Mouse (Mus musculus) forebrain, embryonic 16.5 days (tissue): ENCODE data around the gene Icam4. TPM values are rescaled to one million over a fixed set of nuclear protein-coding genes. Genes with fewer than 3 reads are reported as not detected.
"Not testable (repeated sequence)": the region's sequence is repeated elsewhere in the genome, so short reads cannot be mapped to it uniquely, and the experiment has no call there.

Experiments used
- ATAC-seq: fragments of 200-750 bp; cut with Nextera tagmentation; 2 replicates; pipeline ENCODE4 v1.8.0; 2017; ENCODE audit warnings: mild to moderate bottlenecking, moderate library complexity
- H3K27ac ChIP-seq: fragments of 300-500 bp; sonication (generic); 2 replicates; pipeline ENCODE4 v1.5.1; 2014; ENCODE audit warnings: low read length, control low read depth
- H3K27me3 ChIP-seq: fragments of 300-500 bp; sonication (generic); replicated peaks from 2 replicates; pipeline ENCODE4 v1.6.1; 2014; ENCODE audit warnings: low read length; ENCODE audit not compliant: control insufficient read depth, insufficient read depth
- H3K36me3 ChIP-seq: fragments of 300-500 bp; sonication (generic); 2 replicates; pipeline ENCODE4 v1.6.1; 2014; ENCODE audit not compliant: control insufficient read depth, insufficient read depth
- H3K4me1 ChIP-seq: fragments of 300-500 bp; sonication (generic); replicated peaks from 2 replicates; pipeline ENCODE4 v1.6.1; 2014; ENCODE audit warnings: low read length; ENCODE audit not compliant: control insufficient read depth, insufficient read depth
- H3K4me2 ChIP-seq: fragments of 300-500 bp; sonication (generic); 2 replicates; pipeline ENCODE4 v1.6.1; 2014; ENCODE audit warnings: mild to moderate bottlenecking, low read length, control low read depth
- H3K4me3 ChIP-seq: fragments of 300-500 bp; sonication (generic); replicated peaks from 2 replicates; pipeline ENCODE4 v1.5.1; 2014; ENCODE audit warnings: mild to moderate bottlenecking, low read length, control low read depth
- H3K9ac ChIP-seq: fragments of 300-500 bp; sonication (generic); replicated peaks from 2 replicates; pipeline ENCODE4 v1.6.1; 2014; ENCODE audit warnings: low read depth, low read length, control low read depth
- H3K9me3 ChIP-seq: fragments of 300-500 bp; sonication (generic); 2 replicates; pipeline ENCODE4 v1.6.1; 2016; ENCODE audit warnings: low read length; ENCODE audit not compliant: control insufficient read depth
- WGBS: fragments of 180-500 bp; shearing (Covaris S2); extraction: QIAGEN DNeasy Blood & Tissue Kit; methylation state at CpG from one replicate; pipeline ENCODE4 v1.1.7; 2014; 5-methylcytosine and 5-hydroxymethylcytosine counted together
- polyA plus RNA-seq: library from polyadenylated mRNA; unstranded; fragments of >200 nt; fragmentation: Nextera tagmentation; extraction: Ambion mirVana; gene quantifications from 2 replicates; pipeline ENCODE4 v1.2.1, GENCODE M21; 2015

The Icam4 gene
- polyA plus RNA-seq, 1 experiment from 2014 or later, result not detected

DNA sequence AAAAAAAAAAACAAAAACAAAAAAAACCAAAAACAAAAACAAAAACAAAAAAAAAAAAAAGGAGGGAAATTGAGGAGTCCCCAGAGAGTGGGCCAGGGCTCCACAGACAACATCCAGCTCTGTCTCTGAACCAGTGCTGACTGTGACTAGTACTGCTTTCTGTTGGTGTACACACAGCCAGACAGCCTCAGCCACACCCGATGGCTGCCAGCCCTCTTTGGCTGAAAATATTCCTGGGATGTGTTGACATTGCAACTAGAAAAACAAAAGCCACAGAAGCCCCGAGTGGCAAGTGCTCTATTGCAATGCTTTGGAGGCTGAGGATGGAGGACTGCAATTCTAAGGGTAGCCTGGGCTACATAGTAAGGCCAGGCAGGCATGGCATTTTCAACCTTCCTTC, 18.8 kb upstream of the Icam4 start:
- no peak overlapping the region for H3K4me2 ChIP-seq
- H3K9me3 ChIP-seq, result no peaks in the 10 kb centered on the region
- WGBS, result 78% methylated on average over 2 of the region's 2 CpGs
- 0 out of 2 replicates have a peak, but pooled peaks cover 2% of the 10 kb centered on the region for H3K4me1 ChIP-seq
- no peak overlapping the region for H3K27ac ChIP-seq
- no peak overlapping the region for H3K4me3 ChIP-seq
- no peak for ATAC-seq
- peaks cover 11% of the 10 kb centered on the region for H3K27me3 ChIP-seq
- H3K9ac ChIP-seq, result no peak overlapping the region
- peaks cover 16% of the 10 kb centered on the region for H3K36me3 ChIP-seq

GRCm38 (mm10) chr9:21010939-21011541, 18.1 kb upstream of the Icam4 start:
- H3K4me1 ChIP-seq, H3K9ac ChIP-seq, H3K27ac ChIP-seq, H3K9me3 ChIP-seq, ATAC-seq, H3K4me2 ChIP-seq, H3K4me3 ChIP-seq: not testable (repeated sequence)
- WGBS, result 75% methylated on average over 9 of the region's 9 CpGs
- Histone ChIP-seq H3K27me3 (peaks cover 13% of the 10 kb centered on the region), H3K36me3 (peaks cover 16% of the 10 kb centered on the region)

DNA sequence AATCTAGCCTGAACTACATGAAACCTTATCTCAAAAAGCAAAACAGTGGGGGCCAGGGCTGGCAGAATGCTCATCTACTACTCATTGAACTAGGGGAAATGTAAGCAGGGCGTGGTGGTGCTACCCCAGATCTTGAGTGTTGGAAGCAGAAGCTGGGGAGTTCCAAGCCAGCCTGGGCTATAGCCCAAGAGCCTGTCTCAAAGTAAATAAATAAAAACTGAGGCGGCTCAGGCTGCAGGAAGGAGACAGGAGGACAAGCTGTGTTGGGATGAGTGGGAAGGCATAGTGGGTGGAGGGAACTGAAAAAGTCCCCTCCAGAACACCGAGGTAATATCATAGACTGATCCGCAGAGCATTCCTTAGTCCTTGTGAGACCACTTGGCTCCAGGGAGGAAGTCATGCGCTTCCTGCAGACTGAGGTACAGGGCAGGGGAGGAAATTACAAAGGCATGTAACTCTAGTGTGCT, 17.3 kb upstream of the Icam4 start:
- WGBS, result 73% methylated on average over 5 of the region's 5 CpGs
- Histone ChIP-seq H3K9me3 (no peaks in the 10 kb centered on the region), H3K4me3 (no peak overlapping the region), H3K36me3 (peaks cover 11% of the 10 kb centered on the region), H3K27ac (no peak overlapping the region), H3K4me2 (no peak overlapping the region), H3K27me3 (peaks cover 17% of the 10 kb centered on the region), H3K4me1 (peaks cover 5% of the 10 kb centered on the region; the same call in 1 of the 2 replicates), H3K9ac (no peak overlapping the region)
- ATAC-seq, result no peak

DNA sequence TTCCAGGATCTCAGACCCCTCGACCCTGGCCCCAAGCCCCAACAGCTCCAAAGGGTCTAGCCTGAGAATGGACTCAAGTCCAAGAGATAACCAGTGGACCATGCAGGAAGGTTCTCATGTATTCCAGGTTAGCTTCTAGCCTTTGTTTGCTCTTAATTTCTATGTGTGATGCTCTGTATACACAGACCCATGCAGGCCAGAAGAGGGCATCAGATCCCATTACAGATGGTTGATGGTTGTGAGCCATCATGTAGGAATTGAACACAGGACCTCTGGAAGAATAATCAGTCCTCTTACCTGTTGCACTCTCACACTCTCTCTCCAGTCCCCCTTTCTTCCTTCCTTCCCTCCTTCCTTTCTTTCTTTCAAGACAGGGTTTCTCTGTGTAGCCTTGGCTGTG, 16.8 kb upstream of the Icam4 start:
- Histone ChIP-seq H3K27ac (no peak overlapping the region), H3K27me3 (peaks cover 22% of the 10 kb centered on the region), H3K9ac (no peak overlapping the region), H3K36me3 (peaks cover 9% of the 10 kb centered on the region), H3K9me3 (no peaks in the 10 kb centered on the region), H3K4me1 (peaks cover 5% of the 10 kb centered on the region; the same call in 1 of the 2 replicates), H3K4me2 (no peak overlapping the region), H3K4me3 (no peak overlapping the region)
- no peak for ATAC-seq
- WGBS, result 57% methylated on average over 1 of the region's 1 CpGs

DNA sequence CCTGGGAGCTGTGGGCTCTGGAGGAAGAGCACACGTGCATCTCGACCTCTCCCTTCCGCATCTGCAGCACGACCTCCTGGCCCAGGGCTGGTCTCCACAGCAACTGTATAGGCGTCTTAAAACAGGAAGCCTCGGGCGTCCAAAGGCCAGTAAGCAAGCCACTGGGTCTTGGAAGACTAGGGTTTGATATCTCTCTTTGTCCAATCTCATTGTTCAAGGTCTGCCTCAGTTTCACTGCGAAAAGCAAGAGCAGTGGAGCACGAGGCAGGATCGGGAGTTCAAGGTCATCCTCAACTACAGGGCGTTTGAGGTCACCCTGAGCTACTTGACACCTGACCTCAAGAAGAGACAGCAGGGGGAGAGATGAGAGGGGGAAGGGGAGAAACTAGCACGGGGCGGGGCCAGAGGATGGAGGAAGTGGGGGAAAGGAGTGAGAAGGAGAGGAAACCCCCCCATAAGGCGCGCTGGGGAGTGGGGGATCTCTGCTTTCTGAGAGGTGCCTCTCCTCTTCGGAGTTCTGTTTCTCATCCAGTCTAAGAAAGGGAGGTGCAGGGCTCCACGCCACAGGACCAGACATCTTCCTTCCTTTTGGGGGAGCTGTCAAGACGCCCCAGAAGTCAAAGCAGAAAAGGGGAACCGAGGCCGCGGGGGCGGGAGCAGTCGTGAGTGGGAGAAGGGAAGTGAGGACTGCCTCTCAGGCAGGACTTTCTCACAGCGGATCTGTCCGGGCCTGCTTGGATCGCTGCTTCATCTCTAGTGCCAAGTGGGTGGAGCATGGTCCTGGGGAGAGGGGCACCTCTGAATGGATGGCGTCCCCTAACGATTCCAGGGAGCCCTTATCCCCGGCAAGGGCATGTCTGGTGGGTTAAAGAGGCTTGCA, 14.2 kb upstream of the Icam4 start:
- Histone ChIP-seq H3K9ac (no peak overlapping the region), H3K27me3 (peaks cover 32% of the 10 kb centered on the region), H3K4me2 (peak overlapping the region; percentile 33), H3K4me1 (peaks cover 5% of the 10 kb centered on the region; the same call in 1 of the 2 replicates), H3K27ac (no peak overlapping the region), H3K9me3 (no peaks in the 10 kb centered on the region), H3K4me3 (no peak overlapping the region; the same call in 1 of the 2 replicates), H3K36me3 (no peaks in the 10 kb centered on the region)
- ATAC-seq, result no peak
- WGBS, result 5% methylated on average over 29 of the region's 29 CpGs

GRCm38 (mm10) chr9:21015571-21016130, 13.5 kb upstream of the Icam4 start, which contains the start of gene Icam1:
Gene Icam1 (plus strand): TSS chr9:21015985.
- Histone ChIP-seq H3K9me3 (no peaks in the 10 kb centered on the region), H3K36me3 (no peaks in the 10 kb centered on the region), H3K4me1 (peaks cover 5% of the 10 kb centered on the region; the same call in 1 of the 2 replicates), H3K9ac (no peak within 1 kb of the TSS), H3K4me3 (peak within 1 kb of the TSS; percentile 19), H3K27ac (no peak within 1 kb of the TSS), H3K4me2 (peak within 1 kb of the TSS; percentile 33), H3K27me3 (peaks cover 32% of the 10 kb centered on the region)
- WGBS, result under 1% methylated on average over 30 of the region's 30 CpGs
- no peak for ATAC-seq

DNA sequence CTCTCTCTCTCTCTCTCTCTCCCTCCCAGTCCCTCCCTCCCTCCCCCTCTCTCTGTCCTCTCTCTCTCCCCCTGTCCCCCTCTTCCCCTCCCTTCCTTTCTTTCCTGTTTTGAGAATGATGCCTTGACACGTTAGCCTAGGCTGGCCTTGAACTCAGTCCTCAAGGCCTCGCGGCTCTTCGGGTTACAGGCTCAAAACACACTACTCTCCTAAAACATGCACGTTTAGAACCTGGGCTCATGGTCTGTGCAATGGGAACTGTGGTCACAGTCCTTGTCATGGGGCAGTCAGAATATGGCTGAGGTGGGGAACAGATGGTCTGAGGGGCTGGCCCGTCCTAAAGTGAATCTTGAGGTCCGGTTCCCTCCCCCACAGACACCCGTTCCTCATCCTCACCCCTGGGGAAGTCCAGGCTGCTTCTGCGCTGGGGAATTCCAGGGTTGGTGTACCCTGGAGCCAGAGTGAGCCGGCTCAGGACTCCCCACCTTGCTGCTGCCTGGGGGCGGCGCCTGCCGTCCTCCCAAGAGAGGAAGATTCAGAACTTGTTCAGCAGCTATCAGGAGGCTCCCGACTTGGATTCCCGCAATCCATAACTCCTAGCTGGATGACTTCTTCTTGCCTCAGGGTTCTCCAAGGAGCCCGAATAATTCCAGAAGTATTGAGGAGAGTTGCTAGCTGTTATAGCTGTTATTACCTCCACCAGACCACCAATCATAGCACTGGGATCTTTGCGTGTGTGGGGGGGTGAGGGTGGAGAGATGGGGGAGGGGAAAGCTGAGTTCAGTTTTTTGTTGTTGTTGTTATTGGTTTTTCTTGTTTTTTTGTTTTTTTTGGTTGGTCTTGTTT, 12.6 kb upstream of the Icam4 start:
- ATAC-seq, result no peak
- Histone ChIP-seq H3K9ac (no peak overlapping the region), H3K27me3 (peaks cover 35% of the 10 kb centered on the region)

GRCm38 (mm10) chr9:21017177-21017575, 12.0 kb upstream of the Icam4 start:
- ATAC-seq, result no peak
- Histone ChIP-seq H3K4me1 (peaks cover 5% of the 10 kb centered on the region; the same call in 1 of the 2 replicates), H3K9ac (no peak overlapping the region), H3K36me3 (no peaks in the 10 kb centered on the region), H3K4me3 (no peak overlapping the region), H3K4me2 (no peak overlapping the region), H3K27ac (no peak overlapping the region), H3K9me3 (no peaks in the 10 kb centered on the region), H3K27me3 (peaks cover 35% of the 10 kb centered on the region)
- 43% methylated on average over 4 of the region's 4 CpGs for WGBS

More for the DNA sequence above, 12.6 kb upstream of the Icam4 start:
- H3K36me3 ChIP-seq, result no peaks in the 10 kb centered on the region
- H3K9me3 ChIP-seq, result no peaks in the 10 kb centered on the region
- no peak overlapping the region for H3K27ac ChIP-seq
- 8% methylated on average over 17 of the region's 17 CpGs for WGBS
- no peak overlapping the region for H3K4me3 ChIP-seq
- H3K4me1 ChIP-seq, result peaks cover 5% of the 10 kb centered on the region; the same call in 1 of the 2 replicates
- H3K4me2 ChIP-seq, result no peak overlapping the region
